Mouse (Mus musculus) left cerebral cortex, postnatal 14 days (tissue): ENCODE measurements around the gene Gm28036. TPM values are rescaled to one million over a fixed set of nuclear protein-coding genes. Genes with fewer than 3 reads are reported as not detected.

Source experiments
- total RNA-seq, 2 experiments: library from RNA; stranded (reverse); gene quantifications; 2 replicates each; pipeline ENCODE4 v1.2.3; 2021

Gene Gm28036
- total RNA-seq, 2 experiments from 2014 or later: 19.6 to 26.7 TPM

Other genes starting within 250 kb of the Gm28036 start
- gene Uqcc1, start 196.8 kb downstream of the Gm28036 start, total RNA-seq: 10 to 100 TPM; 45.8 to 50.2 TPM
- gene Gm15557, start 186.4 kb downstream of the Gm28036 start, total RNA-seq: not detected
- gene Gdf5, start 181.7 kb downstream of the Gm28036 start, total RNA-seq: under 1 TPM; 0.29 to 0.55 TPM
- gene Cep250, start 170.6 kb downstream of the Gm28036 start, total RNA-seq: 10 to 100 TPM; 15.1 to 16.3 TPM
- gene 6430550D23Rik, start 119.1 kb downstream of the Gm28036 start, total RNA-seq: 1 to 10 TPM in 1 of 2 experiments, under 1 TPM in 1; 0.88 to 1.3 TPM
- gene Ergic3, start 119.0 kb downstream of the Gm28036 start, total RNA-seq: 100 to 1,000 TPM; 180 to 200 TPM
- not detected for gene Fer1l4, start 74.1 kb downstream of the Gm28036 start, total RNA-seq
- 1 to 10 TPM; 4.7 to 6.9 TPM for gene Spag4, start 61.9 kb downstream of the Gm28036 start, total RNA-seq
- gene Cpne1, start 15.1 kb downstream of the Gm28036 start, total RNA-seq: 10 to 100 TPM; 24.0 to 26.0 TPM
- gene Rbm12, start 15.1 kb downstream of the Gm28036 start, total RNA-seq: 10 to 100 TPM; 25.5 to 30.2 TPM
- gene Romo1, start 16.9 kb upstream of the Gm28036 start, total RNA-seq: 100 to 1,000 TPM; 183 to 205 TPM
- gene Nfs1, start 17.1 kb upstream of the Gm28036 start, total RNA-seq: 10 to 100 TPM; 35.3 to 37.1 TPM
- 100 to 1,000 TPM; 259 to 277 TPM for gene Rbm39, start 53.1 kb upstream of the Gm28036 start, total RNA-seq
- 10 to 100 TPM; 50.7 to 65.0 TPM for gene Phf20, start 69.4 kb upstream of the Gm28036 start, total RNA-seq
- 1 to 10 TPM; 3.3 to 5.5 TPM for gene Cnbd2, start 185.2 kb upstream of the Gm28036 start, total RNA-seq
- gene Scand1, start 185.6 kb upstream of the Gm28036 start, total RNA-seq: 100 to 1,000 TPM in 1 of 2 experiments, 10 to 100 TPM in 1; 87.8 to 113 TPM